Mouse (Mus musculus) liver, adult 2 months (tissue): Measurements from ENCODE around the gene Srsf2.

Experiments
- CTCF ChIP-seq: fragments of 200-500 bp; IDR thresholded peaks from 2 replicates; pipeline ENCODE4 v1.5.1; 2011; ENCODE audit warnings: low read depth, low read length, control low read depth
- POLR2A ChIP-seq: fragments of 200-500 bp; IDR thresholded peaks from 2 replicates; pipeline ENCODE4 v1.6.1; 2011; ENCODE audit warnings: low read length, control low read depth; ENCODE audit not compliant: insufficient read depth; ENCODE audit errors: extremely low read depth

DNA sequence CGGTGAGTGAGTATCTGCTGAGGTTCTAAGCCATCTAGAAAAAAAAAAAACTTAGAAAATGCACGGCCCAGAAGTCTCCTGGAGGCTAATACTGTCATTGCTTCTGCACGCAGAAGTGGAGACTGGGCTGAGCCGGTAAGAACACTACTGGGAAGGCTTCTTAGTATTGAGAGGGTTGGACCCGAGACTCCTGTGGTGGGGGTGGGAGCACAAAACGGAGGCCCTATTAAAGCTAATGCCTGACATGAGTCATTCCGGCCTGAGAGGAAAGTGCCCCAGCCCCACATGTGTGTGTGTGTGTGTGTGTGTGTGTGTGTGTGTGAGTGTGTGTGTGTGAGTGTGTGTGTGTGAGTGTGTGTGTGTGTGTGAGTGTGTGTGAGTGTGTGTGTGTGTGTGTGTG, 45.8 kb downstream of the Srsf2 start:
- TF ChIP-seq POLR2A = no peak
- TF ChIP-seq CTCF = no peak
